Mouse (Mus musculus): Measurements from ENCODE around the gene Srsf1.

- no peak for TF ChIP-seq POLR2A (IDR thresholded peaks at IDR 0.05; ENCODE audit: low read depth, low read length)
- no peak for TF ChIP-seq CTCF (IDR thresholded peaks at IDR 0.05; ENCODE audit: extremely low read depth, insufficient read length, insufficient replicate concordance, low read depth, low read length)
Observed at GRCm38 (mm10) chr11:88002738-88003137, 44.4 kb upstream of the Srsf1 start.

All from small intestine, adult 2 months (tissue).